Mouse (Mus musculus) E14TG2a.4 (cell line): ENCODE results near the gene Cyth1.

ENCODE experiments used
- CTCF ChIP-seq: conservative IDR thresholded peaks from 2 replicates; pipeline ENCODE4 v1.5.1; 2014; ENCODE audit warnings: low read length
- NANOG ChIP-seq: IDR thresholded peaks from 2 replicates; pipeline ENCODE4 v1.6.1; 2014; ENCODE audit warnings: borderline replicate concordance, low read length, mixed read lengths
- POU5F1 ChIP-seq: IDR thresholded peaks from 2 replicates; pipeline ENCODE4 v1.6.1; 2014; ENCODE audit warnings: low read length, borderline replicate concordance

DNA sequence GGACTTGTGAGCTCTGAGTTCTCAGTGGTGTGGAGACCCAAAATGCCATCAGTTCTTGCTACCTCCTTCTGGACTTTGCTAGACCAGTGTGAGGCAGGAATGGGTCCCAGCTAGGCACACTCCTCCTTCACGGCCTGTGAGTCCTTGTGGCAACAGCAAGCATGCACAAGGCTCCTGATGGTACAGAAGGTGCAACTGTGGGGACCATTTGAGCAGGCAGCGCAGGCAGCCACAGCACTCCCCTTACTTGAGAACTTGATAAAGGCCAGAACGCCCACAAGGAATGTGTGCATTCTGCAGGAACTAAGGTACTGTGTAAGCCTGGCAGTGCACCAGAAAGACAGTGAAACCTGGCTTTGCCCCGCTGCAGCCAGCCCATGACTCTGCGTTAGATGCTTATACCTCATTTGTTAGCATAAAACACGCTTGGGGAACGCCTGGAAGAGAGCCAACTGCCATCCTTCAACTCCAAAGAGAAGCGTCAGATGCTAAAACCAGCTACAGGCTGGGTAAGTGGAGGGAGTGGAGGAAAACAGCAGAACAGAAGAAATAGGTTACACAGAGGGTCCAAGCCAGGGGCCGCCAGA lies 98.2 kb downstream of the Cyth1 start:
- TF ChIP-seq CTCF (no peak), POU5F1 (no peak), NANOG (no peak)
